Mouse (Mus musculus): Measurements from ENCODE around the gene Pdlim3.
A peak's percentile ranks its signal among the peaks of the same experiment; 100 is the strongest.
"Not testable (repeated sequence)": the region's sequence is repeated elsewhere in the genome, so short reads cannot be mapped to it uniquely, and the experiment has no call there.

Gene Pdlim3

DNA sequence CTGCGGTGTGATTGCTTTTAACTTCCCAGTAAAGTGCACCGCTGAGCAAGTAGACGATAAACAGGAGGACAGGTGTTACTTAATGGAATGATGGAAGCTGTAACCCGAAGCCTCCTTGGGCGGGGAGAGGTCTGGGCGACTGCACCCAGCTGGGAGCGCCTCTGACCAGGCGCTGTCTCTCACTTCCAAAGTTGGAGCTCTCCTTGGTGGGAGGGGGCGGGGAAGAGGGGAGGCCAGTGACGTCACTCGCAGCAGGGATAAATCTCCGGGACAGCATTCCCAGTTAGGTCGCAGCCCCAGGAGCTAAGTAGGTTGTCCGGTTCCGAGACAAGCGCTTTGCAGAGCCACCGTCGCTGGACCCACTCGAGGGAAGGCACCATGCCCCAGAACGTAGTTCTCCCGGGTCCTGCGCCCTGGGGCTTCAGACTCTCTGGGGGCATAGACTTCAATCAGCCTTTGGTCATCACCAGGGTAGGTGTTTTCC is at the start of gene Pdlim3:
Gene Pdlim3 (plus strand): TSS at position 260 of the 484 bp plus-strand sequence.
- H3K27me3 ChIP-seq (ENCODE audit: insufficient read depth, low read length): peaks cover 11% of the 10 kb centered on the region
- TF ChIP-seq CTCF (conservative IDR thresholded peaks at IDR 0.05; ENCODE audit: low read length) (no peak), POU5F1 (IDR thresholded peaks at IDR 0.05; ENCODE audit: borderline replicate concordance, low read length) (no peak), NANOG (IDR thresholded peaks at IDR 0.05; ENCODE audit: borderline replicate concordance, low read length) (no peak)
- peaks cover 17% of the 10 kb centered on the region for H3K4me1 ChIP-seq (replicated peaks; ENCODE audit: low read depth, low read length)
- H3K9me3 ChIP-seq (ENCODE audit: low read length): no peaks in the 10 kb centered on the region
- H3K4me3 ChIP-seq (replicated peaks; ENCODE audit: low read length): peak within 1 kb of the TSS; percentile 76
- H3K36me3 ChIP-seq (ENCODE audit: insufficient read depth, low read length): no peaks in the 10 kb centered on the region

DNA sequence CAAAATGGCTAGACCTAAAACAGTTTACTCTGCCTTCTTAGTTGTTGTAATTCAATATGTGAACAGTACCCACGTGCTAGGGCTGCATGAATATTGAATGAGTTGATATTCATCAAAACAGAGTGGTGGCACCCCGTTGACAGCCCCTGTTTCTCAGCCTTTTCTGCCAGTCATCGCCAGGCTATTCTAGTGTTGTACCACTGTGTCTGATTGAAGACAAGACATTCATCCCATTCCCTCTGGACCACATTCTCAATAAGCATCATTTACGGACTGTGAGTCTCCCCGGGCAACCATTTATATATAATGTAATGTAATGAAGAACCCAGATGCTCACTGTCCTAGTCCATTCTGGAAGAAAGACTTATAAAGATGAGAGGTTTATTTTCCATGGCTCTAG is 42.0 kb upstream of the Pdlim3 start:
- Histone ChIP-seq H3K4me3 (replicated peaks; ENCODE audit: low read length) (no peak overlapping the region), H3K9me3 (ENCODE audit: low read length) (no peaks in the 10 kb centered on the region), H3K36me3 (ENCODE audit: insufficient read depth, low read length) (no peaks in the 10 kb centered on the region), H3K27me3 (ENCODE audit: insufficient read depth, low read length) (peaks cover 10% of the 10 kb centered on the region; the same call in 1 of the 2 replicates), H3K4me1 (replicated peaks; ENCODE audit: low read depth, low read length) (no peaks in the 10 kb centered on the region)
- TF ChIP-seq CTCF (conservative IDR thresholded peaks at IDR 0.05; ENCODE audit: low read length): no peak
- no peak for TF ChIP-seq POU5F1 (IDR thresholded peaks at IDR 0.05; ENCODE audit: borderline replicate concordance, low read length)
- TF ChIP-seq NANOG (IDR thresholded peaks at IDR 0.05; ENCODE audit: borderline replicate concordance, low read length): no peak

GRCm38 (mm10) chr8:45844097-45844885 is 41.0 kb upstream of the Pdlim3 start:
- Histone ChIP-seq H3K27me3 (ENCODE audit: insufficient read depth, low read length) (peaks cover 10% of the 10 kb centered on the region; the same call in 1 of the 2 replicates), H3K9me3 (ENCODE audit: low read length) (no peaks in the 10 kb centered on the region), H3K4me1 (replicated peaks; ENCODE audit: low read depth, low read length) (no peaks in the 10 kb centered on the region), H3K36me3 (ENCODE audit: insufficient read depth, low read length) (no peaks in the 10 kb centered on the region), H3K4me3 (replicated peaks; ENCODE audit: low read length) (no peak overlapping the region)
- TF ChIP-seq NANOG (IDR thresholded peaks at IDR 0.05; ENCODE audit: borderline replicate concordance, low read length): no peak
- TF ChIP-seq CTCF (conservative IDR thresholded peaks at IDR 0.05; ENCODE audit: low read length): no peak
- TF ChIP-seq POU5F1 (IDR thresholded peaks at IDR 0.05; ENCODE audit: borderline replicate concordance, low read length): no peak

DNA sequence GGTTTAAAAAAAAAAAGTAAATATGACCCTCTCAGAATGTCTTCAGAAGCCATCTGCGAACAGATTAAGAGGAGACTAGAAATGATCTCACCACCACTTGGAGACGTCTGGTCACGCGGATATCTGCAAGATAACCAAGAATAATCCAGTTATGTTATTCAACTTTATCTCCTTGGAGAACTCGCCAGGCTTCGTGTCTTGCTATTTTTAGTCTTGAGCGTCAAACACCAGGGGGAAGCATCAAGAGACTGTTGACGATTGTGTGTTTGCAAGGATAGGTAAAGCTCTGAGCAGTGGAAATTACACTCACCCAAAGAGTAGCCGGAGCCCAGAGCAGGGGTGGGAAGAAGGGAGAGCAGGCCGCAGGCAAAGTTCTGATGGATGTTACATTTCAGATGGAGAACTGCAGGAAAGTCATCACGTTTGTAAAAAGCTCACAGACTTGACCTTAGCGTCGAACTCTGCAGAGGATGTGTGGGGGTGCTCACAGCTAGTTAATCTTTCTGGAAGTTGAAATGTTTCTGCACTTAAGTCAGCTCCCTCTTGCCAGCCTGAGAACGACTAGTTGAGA is 40.3 kb upstream of the Pdlim3 start:
- no peaks in the 10 kb centered on the region for H3K36me3 ChIP-seq (ENCODE audit: insufficient read depth, low read length)
- no peaks in the 10 kb centered on the region for H3K9me3 ChIP-seq (ENCODE audit: low read length)
- H3K4me3 ChIP-seq (replicated peaks; ENCODE audit: low read length): no peak overlapping the region
- TF ChIP-seq POU5F1 (IDR thresholded peaks at IDR 0.05; ENCODE audit: borderline replicate concordance, low read length) (no peak), NANOG (IDR thresholded peaks at IDR 0.05; ENCODE audit: borderline replicate concordance, low read length) (no peak), CTCF (conservative IDR thresholded peaks at IDR 0.05; ENCODE audit: low read length) (no peak)
- H3K27me3 ChIP-seq (ENCODE audit: insufficient read depth, low read length): peaks cover 10% of the 10 kb centered on the region; the same call in 1 of the 2 replicates
- no peaks in the 10 kb centered on the region for H3K4me1 ChIP-seq (replicated peaks; ENCODE audit: low read depth, low read length)

DNA sequence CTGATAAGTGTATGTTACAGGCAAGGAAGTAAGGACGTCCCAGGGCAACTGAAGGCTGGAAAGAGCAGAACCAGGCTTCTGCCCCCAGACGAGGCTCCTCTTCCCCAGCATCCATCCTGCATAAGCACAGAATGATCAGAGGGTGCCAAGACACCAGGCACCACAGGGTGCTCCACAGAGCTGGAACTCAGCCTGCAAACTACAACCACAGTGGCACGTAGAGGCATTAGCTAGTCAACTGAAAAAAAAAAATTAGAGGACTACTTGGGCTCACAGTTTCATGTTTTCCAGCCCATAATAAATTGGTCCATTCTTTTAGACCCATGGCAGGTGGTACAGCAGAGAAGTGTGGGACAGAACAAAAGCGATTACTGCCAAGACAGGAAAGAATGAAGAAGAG is 39.4 kb upstream of the Pdlim3 start:
- H3K9me3 ChIP-seq (ENCODE audit: low read length): no peaks in the 10 kb centered on the region
- H3K4me3 ChIP-seq (replicated peaks; ENCODE audit: low read length): no peak overlapping the region
- no peaks in the 10 kb centered on the region for H3K36me3 ChIP-seq (ENCODE audit: insufficient read depth, low read length)
- H3K4me1 ChIP-seq (replicated peaks; ENCODE audit: low read depth, low read length): no peaks in the 10 kb centered on the region
- TF ChIP-seq CTCF (conservative IDR thresholded peaks at IDR 0.05; ENCODE audit: low read length) (no peak), NANOG (IDR thresholded peaks at IDR 0.05; ENCODE audit: borderline replicate concordance, low read length) (no peak), POU5F1 (IDR thresholded peaks at IDR 0.05; ENCODE audit: borderline replicate concordance, low read length) (no peak)
- peaks cover 10% of the 10 kb centered on the region; the same call in 1 of the 2 replicates for H3K27me3 ChIP-seq (ENCODE audit: insufficient read depth, low read length)

GRCm38 (mm10) chr8:45855118-45855517 is 30.1 kb upstream of the Pdlim3 start:
- no peaks in the 10 kb centered on the region for H3K36me3 ChIP-seq (ENCODE audit: insufficient read depth, low read length)
- H3K4me1 ChIP-seq (replicated peaks; ENCODE audit: low read depth, low read length): peaks cover 22% of the 10 kb centered on the region
- H3K27me3 ChIP-seq (ENCODE audit: insufficient read depth, low read length): no peaks in the 10 kb centered on the region; the same call in 1 of the 2 replicates
- no peak for TF ChIP-seq POU5F1 (IDR thresholded peaks at IDR 0.05; ENCODE audit: borderline replicate concordance, low read length)
- no peaks in the 10 kb centered on the region for H3K9me3 ChIP-seq (ENCODE audit: low read length)
- H3K4me3 ChIP-seq (replicated peaks; ENCODE audit: low read length): no peak overlapping the region

GRCm38 (mm10) chr8:45857734-45858133 is 27.5 kb upstream of the Pdlim3 start:
- no peaks in the 10 kb centered on the region for H3K27me3 ChIP-seq (ENCODE audit: insufficient read depth, low read length)
- TF ChIP-seq NANOG (IDR thresholded peaks at IDR 0.05; ENCODE audit: borderline replicate concordance, low read length) (no peak), POU5F1 (IDR thresholded peaks at IDR 0.05; ENCODE audit: borderline replicate concordance, low read length) (no peak), CTCF (conservative IDR thresholded peaks at IDR 0.05; ENCODE audit: low read length) (no peak)
- H3K36me3 ChIP-seq (ENCODE audit: insufficient read depth, low read length): no peaks in the 10 kb centered on the region
- peaks cover 5% of the 10 kb centered on the region; the same call in 1 of the 2 replicates for H3K9me3 ChIP-seq (ENCODE audit: low read length)
- peak overlapping the region; percentile 53 for H3K4me3 ChIP-seq (replicated peaks; ENCODE audit: low read length)
- peaks cover 22% of the 10 kb centered on the region for H3K4me1 ChIP-seq (replicated peaks; ENCODE audit: low read depth, low read length)

- Histone ChIP-seq H3K27me3 (ENCODE audit: insufficient read depth, low read length) (no peaks in the 10 kb centered on the region), H3K4me1 (replicated peaks; ENCODE audit: low read depth, low read length) (peaks cover 22% of the 10 kb centered on the region), H3K4me3 (replicated peaks; ENCODE audit: low read length) (peak overlapping the region; percentile 53), H3K36me3 (ENCODE audit: insufficient read depth, low read length) (no peaks in the 10 kb centered on the region), H3K9me3 (ENCODE audit: low read length) (peaks cover 5% of the 10 kb centered on the region; the same call in 1 of the 2 replicates)
- TF ChIP-seq POU5F1 (IDR thresholded peaks at IDR 0.05; ENCODE audit: borderline replicate concordance, low read length) (no peak), CTCF (conservative IDR thresholded peaks at IDR 0.05; ENCODE audit: low read length) (no peak), NANOG (IDR thresholded peaks at IDR 0.05; ENCODE audit: borderline replicate concordance, low read length) (no peak)
These were observed 26.9 kb upstream of the Pdlim3 start for GRCm38 (mm10) chr8:45858391-45858790.

- H3K9me3 ChIP-seq (ENCODE audit: low read length); H3K4me3 ChIP-seq (replicated peaks; ENCODE audit: low read length); H3K36me3 ChIP-seq (ENCODE audit: insufficient read depth, low read length): not testable (repeated sequence)
- Histone ChIP-seq H3K4me1 (replicated peaks; ENCODE audit: low read depth, low read length) (peaks cover 31% of the 10 kb centered on the region), H3K27me3 (ENCODE audit: insufficient read depth, low read length) (peaks cover 11% of the 10 kb centered on the region; the same call in 1 of the 2 replicates)
These were observed 13.7 kb upstream of the Pdlim3 start for GRCm38 (mm10) chr8:45871587-45871986.
